Mouse (Mus musculus) MN1 (cell line): ENCODE measurements around the gene Cdh13.
A peak's percentile ranks its signal among the peaks of the same experiment; 100 is the strongest.

ENCODE experiments used
- DNase-seq: peaks from one replicate; pipeline ENCODE4 v3.0.0-alpha.2; 2016; ENCODE audit warnings: low spot score

The Cdh13 gene

DNA sequence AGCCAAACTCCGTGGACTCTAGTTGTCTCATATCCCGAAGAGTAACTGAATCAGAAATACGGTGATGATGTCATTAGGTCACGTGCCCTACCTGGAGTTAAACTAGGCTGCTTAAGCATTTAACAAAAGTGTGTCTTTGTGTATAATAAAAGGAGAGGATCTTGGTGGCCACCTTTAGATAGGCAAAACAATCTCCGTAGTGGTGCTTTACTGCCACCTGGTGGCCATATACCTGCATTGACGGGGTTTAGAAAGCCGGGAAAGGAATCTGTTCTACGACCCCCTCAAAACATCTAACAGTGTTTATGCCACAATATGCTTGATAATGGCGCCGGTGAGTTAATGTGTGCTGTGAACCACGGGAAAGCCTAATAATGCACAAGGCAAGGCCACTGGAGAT lies 781.0 kb downstream of the Cdh13 start:
- no peak for DNase-seq

DNA sequence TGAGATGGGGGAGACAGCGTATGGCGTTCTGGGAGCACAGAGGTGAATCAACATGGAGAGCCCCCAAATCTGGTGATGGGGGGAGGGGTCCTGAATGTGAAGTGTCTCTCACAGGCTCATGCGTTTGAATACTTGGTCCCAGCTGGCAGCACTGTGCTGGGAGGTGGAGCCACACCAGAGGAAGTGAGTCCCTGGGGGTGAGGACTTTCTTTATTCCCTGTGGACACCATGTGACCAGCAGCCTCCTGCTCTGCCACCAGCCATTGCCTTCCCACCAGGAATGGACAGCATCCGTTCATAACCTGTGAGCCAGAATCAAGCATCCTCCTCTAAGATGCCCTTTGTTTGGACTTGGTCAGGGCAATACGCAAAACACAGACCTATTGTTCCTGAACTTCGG lies 788.8 kb downstream of the Cdh13 start:
- no peak for DNase-seq

DNA sequence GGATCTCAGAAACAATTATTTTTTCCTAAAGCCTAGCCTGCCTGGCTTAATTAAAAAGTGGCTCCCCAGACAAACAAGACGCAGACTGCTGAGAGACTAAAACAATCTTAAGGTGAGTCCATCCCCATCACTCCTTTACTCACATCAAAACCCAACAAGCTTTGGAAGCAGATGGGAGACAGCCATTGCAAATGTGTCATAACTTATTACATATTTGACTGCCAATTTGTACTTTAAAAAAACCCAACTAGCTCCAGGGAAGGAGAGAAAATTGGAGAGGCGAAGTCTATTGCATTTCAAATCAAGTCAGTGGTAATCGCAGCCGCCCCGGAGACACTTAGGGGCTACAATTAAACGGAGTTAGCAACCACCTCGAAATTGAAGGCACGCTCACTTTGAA lies 801.5 kb downstream of the Cdh13 start:
- DNase-seq, result no peak

DNA sequence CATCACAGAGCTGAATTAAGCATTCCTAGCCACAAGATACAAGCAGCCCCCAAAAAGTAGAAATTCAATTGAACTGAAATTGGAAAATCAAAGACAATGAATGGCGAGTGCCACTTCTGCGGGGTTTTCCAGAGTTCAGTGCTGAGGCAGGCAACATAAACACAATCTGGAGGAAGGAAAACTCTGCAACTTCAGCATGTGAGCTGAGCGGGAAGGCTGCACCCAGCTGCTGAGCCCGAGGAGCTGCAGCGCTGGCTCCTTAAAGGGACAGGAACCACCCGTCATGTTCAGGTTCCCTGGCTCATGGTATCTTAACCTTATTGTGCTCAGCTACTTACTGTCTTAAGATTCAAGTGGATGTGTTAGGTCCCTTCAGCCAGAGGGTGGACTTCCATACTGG lies 814.7 kb downstream of the Cdh13 start:
- no peak for DNase-seq

DNA sequence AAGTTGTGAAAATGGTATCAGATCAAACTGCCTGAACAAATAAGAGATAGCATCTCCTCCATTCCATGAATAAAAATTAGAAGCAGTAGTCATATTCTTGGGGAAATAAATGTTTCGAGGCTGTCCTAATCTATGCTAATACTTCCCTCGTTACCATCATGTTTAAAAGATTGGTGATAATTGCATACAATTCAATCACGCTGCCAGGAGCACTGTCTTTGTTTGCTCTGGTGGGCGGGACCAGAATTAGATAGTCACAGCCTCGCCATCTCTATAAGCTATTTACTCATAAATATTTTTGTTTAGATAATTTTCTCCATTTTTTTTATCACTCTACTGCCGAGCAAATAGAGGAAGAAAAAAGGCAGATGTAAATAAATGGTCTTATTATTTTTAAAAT lies 819.3 kb downstream of the Cdh13 start:
- no peak for DNase-seq

DNA sequence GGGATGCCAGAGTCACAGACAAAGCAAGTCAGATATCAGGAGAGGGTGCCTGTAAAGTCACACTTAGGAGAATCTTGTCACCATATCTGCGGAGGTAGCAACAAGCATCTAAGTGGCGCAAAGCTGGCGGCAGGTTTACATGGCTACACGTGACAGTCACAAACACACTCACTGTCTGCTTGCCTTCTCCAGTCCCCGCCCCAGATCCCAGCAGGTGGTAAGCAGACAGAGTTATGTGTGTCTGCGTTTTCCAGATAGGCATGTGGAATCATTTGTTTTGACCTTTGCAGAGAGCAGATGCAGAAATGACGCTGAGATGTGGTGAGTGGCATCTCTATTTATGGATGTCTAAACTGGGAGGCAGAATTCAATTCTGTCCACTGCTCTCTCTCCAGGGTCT lies 826.1 kb downstream of the Cdh13 start:
- no peak for DNase-seq

DNA sequence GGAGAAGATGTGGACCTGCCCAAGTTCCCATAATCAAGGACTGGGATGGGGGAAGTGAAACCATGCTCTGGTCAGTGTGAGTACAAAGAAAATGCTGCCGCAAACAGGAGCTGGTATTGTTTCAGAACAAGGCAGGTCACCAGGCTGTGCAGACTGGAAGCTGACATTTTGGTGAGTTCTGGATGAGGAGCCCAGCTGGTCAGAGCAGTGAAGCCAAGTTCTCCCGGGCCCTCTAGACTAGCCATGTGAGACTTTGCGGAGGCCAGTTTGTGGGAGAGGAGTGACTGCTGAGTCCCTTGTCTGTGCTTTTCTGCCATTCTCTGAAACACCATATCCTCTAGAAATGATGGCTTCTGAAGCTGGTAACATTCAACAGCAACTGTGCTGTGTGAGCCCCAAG lies 829.3 kb downstream of the Cdh13 start:
- DNase-seq, result no peak

DNA sequence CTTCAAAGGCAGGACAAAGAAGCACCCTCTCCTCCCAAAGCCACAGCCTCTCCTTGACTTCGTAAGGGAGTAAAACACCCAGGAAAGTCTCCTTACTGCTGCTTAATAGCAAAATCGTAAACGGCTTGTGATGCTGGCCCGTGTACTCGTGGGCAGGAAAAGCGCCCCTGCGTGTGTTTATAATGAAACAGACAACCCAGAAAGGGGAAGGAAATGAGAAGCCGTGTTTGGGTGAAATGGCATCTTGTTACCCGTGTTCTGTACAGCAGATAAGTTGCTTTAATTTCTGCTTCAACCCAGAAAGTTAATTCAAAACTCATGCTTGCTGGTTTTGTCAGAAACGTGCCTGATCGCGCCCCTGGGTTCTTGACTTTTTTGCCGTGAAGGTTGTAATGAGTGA lies 837.7 kb downstream of the Cdh13 start:
- no peak for DNase-seq

DNA sequence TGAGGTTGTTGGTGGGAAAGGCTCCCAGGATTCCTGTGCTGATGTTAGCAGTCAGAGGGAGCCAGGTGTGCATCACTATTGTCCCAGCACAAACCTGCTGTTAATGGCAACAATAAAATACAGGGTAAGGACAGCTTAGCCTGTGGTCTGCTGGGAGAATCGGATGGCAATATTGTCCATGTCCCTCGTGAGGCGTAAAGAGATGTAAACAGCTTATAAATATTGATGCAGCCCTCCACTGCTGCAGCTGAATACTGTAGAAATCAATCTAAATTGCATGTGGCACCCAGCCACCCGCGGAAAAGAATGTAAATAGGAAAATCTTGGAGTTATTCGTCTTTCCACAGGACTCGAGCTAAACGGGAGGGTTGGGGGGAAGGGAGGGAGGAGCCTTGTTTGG lies 844.3 kb downstream of the Cdh13 start:
- no peak for DNase-seq

DNA sequence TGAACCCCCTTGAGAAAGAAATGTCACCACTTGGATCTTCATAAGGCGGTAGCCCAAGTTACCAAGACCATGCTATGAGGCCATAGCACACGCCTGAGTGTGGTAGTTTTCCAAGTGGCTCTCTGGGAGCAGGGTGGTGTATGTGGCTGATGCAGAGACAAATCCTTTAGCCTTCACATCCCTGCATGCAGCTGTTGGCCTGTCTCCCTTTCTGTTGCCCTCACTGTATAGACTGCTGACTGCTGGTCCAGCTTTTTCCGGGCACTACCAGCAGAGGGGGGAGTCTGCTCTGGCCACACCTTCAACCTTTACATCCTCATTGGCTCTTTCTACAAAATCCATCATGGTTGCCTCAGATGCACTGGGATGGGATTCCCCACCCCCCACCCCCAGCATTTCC lies 844.7 kb downstream of the Cdh13 start:
- no peak for DNase-seq

DNA sequence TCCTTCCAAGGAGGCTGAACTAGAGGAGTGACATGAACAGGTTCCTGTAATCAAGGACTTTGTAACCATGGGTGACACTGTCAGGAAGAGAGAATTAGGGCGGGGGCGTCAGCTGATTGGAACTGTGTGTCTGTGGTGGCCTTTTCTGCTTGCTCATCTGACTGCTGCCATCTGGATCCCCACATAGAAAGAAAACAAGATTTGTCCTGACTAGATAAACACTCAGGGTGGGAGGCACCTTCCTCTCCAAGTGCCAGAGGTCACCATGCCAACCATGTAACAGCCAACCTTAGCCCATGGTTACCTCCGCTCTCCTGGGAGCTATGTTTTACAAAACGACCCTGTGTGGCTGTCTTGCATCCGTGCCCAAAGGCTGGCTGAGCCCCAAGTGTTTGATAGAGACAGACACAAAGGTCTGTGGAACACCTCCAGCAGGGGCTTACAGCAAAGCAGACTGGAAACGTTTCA lies 873.0 kb downstream of the Cdh13 start:
- no peak for DNase-seq

DNA sequence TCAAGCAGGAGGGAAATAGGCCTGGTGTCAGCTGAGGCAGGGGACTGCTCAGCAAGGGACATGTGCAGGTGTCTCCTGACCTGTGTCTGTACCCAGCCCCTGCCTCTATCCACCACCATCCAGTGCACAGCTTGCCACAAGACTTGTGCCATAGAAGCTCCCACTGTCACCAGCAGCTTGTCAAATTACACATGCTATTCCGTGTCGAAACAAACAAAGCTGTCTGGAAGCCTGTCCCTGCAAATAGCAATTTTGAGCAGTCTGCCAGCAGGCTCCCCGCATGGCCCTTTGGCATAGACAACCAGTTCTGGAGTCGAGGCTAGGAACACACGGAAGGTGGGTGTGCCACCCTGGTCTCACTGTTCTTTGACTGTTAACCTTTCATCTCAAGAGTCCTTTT lies 875.1 kb downstream of the Cdh13 start:
- DNase-seq, result no peak

DNA sequence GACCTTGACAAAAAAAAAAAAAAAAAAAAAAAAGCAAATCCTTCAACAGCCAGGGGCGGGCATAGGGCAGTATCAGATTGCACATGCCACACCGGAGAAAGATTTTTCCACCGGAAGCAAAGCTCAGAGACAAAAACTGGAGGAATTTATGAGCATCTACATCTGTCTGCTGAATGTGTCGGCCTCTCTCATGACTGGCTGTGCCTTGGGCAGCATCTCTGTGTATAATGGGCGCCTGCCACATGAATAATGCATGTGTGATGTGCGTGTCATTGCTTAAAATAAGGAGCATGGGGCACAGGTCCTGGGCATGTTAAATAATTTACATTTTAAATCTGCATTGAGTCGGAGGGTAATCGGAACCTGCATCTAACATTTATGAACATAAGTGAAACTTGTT lies 876.3 kb downstream of the Cdh13 start:
- DNase-seq, result no peak

DNA sequence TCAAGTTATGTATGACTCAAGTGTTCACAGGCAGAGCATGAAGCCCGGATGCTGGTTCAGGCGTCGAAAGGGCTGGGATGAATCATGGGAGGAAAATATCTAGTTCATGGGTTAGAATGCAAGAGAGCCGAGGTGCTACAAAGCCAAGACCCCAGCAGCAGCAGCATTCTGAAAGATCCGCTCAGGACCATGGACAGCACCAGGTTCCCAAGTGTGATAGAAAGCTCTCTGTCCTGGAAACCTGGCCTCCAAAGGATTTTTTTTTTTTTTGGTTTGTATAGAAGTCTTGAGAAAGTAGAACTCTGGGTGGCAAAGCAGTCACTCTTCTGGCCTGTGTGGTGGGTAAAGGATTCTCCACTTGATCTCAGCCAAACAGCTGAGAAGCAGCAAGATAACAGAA lies 880.5 kb downstream of the Cdh13 start:
- DNase-seq, result no peak

DNA sequence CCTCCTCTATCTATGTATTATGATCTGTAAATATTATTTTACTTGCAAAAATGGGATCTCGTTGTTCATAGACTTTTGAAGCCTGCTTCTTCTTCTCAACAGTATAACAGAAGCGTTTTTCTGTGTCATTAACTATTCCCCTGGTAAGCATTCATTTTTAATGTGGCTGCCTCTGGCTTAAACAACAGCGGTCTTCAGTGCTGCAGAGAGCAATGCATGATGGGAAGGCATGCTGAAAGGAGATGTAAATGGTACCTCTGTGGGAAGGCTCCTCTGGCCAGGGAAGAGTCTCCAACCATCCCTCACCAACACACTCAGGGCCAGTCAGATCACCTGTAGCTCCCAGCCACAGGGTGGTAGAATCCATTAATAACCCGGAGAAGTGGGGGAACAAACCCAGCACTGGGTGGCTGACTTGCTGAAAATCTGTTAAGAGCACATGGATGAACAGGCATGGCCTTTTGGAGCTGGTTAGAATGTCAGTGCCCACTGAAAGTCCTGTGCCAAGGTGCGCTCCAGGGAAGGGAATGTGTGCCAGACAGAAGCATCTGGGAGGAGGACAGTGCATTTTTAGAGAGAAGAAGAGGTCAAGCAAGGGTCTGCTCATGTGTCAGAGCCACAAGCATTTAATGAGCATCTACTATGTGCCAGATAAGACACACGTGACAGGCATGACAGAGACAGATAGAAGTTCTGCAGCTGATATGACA lies 893.8 kb downstream of the Cdh13 start:
- no peak for DNase-seq

DNA sequence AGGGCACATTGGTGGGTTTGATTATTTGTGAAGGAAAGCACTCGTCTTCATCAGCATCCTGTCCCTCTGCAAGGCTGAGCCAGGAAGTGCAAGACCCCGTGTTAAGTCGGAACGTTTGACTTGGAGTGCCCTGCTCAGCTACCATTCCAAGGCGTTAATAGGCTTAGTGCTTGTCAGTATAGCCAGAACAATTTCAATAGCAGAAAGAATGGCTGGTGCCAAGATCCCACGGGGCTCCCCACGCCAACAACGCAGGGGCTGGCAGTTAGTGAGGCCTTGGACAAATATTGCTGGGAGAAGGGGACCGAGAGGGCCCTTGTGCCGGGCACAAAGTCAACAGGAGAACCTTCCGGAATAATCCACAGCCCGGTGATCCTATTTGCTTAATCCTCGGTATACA lies 897.1 kb downstream of the Cdh13 start:
- DNase-seq, result no peak

DNA sequence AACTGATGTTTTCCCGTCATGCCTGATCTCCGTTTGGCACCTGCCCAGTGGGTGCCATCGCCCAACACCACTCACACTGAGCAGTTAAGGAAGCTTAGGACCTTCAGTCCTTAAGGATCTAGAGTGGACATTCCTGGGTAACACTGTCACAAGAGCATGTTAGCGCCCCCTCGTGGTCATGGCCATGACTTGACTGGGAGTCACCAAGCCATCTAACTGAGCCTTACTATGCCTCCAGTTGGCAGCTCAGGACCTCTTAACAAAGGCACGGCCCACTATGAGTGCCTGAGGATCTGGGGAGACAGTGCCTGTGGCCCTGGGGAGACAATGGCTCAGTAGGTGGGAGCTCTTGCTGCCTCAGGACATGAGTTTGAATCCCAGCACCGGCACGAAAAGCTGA lies 912.2 kb downstream of the Cdh13 start:
- DNase-seq, result peak; percentile 11

DNA sequence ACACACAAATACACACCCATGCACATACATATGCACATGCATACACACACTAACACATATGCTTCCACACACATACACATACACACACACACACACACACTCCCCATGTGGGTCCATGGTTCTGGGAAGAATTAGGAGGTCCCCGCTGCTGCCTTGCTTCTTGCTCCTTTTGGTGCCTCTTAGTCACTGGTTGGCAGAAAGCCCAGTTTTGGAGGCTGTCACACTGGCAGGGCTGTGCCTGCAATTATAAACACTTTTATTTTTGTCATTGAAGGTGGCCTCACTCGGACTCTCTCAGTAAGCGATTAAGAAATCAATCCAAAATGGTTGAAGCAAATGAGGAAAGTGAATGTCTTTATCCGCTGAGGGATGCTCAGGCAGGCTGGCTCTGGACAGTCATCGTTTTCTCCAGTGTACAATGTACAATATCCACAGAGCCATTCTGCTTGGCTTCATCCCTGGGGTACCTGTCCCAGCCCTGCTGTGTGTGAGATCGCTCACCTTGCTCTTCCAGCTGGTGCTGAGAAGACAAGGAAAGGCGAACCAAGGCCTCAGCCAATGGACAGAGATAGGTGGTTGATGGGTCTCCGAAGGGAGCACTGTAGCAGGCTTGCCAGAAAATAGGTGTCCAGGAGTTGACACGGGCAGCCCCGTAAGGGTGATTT lies 913.1 kb downstream of the Cdh13 start:
- peak; percentile 34 for DNase-seq

DNA sequence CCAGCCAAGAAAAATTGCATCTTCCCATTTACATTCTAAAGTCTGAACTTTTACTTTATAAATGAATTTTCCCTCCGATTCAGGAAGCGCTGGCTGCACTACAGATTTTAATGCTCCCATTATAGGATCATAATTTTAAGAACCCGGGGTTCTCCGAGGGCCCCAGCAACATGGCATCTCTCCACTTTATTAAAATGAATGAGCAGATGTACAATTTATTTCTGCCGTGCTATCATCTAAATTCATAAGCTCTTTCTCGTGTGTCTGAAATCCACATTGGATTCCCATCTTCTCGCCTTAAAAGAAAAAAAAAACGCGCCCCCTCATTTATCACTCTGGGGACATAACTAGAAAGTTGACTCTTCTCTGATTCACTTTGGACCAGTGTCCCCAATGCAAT lies 925.0 kb downstream of the Cdh13 start:
- no peak for DNase-seq

DNA sequence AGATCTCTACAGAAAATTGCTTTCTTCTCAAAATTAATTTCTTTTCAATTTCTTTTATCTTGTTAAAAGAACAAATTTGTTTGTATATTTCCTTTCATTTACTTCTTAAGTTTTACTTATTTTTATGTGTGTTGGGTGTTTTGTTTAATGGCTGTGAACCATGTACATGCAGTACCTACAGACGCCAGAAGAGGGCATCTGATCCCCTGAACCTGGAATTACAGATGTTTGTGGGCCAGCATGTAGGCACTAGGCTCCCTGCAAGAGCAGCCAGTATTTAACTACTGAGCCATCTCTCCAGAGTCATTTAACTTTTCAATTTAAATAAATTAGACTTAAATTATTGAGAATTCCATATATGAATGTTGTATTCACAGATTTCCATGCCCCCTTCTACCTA lies 941.0 kb downstream of the Cdh13 start:
- DNase-seq, result peak; percentile 40

DNA sequence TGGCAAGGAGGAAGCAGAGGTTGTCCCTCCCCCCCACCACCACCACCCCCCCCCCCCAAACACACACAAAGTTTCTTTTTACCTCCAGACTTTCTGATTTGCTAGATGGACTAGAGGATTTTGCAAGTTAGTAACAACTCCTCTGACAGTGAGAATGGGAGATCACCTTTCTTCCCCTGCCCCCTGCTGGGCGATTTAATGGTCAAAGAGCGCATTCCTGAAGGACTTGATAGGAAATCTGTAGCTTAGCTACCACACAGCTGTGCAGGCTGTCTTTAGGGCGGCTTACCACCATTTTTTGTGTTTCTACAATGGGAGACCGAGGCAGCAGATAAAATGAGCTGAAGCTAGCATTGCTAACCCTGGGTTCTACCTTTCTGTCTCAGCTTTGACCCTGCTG lies 961.6 kb downstream of the Cdh13 start:
- DNase-seq, result no peak

DNA sequence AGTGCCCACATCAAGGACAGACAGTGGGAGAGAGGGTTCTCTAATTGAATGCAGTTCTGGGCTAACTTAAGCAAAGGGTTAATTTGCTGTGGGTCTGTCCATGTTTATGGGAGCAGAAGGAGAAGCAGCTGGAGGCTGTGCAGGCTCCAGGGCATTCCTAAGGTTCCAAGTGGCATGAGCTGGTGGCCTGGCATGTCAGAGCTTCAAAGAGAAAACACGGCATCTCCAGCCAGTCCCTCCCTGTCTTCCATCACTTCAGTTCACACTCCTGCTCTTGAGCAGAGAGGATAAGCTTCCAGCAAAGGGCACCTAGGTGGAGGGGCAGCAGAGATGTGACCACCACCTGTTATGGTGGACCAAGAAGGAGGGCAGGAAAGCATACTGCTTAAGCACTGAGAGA lies 962.1 kb downstream of the Cdh13 start:
- no peak for DNase-seq

DNA sequence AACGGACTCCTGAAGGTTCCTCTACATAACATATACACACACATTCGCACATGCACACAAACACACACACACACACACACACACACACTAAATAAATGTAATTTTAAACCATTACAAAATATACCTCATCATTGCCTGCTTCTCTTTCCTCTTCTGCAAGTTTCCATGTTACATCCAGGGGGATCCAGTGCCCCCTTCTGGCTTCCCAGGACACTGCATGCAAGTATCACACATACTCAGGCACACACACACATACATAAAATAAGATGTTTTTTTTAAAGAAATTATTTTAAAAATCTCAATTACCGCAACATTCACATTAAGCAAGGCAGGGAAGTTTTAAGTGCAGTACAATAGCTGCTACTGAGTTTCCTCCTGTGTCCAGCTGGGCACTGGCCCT lies 970.8 kb downstream of the Cdh13 start:
- DNase-seq, result no peak

DNA sequence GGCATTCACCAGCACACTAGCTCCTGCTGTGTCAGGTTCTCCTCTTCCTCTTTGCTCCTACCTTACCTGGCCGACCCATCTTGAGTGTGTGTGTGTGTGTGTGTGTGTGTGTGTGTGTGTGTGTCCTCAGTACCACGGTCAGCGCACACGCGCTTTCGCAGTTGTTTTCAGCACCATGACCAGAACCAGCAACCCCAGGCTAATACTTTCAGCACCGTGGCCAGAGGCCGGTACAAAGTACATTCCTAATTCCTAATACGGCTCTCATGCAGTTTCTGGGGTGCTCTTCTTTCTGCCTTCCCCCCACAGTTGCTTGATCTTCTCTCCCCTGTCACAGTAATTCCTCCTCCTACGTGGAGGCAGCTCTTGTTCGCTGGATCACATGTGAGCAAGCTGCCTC lies 975.1 kb downstream of the Cdh13 start:
- no peak for DNase-seq
